Mouse (Mus musculus) MEL (cell line): ENCODE measurements at regions not wholly inside any gene's neighbourhood (a gene's known extent, or its start where the extent isn't known, plus 50 kb on each side); places are given as distances from the start of the nearest gene placed in this dataset.

Experiments used
- DNase-seq: peaks from one replicate; pipeline ENCODE4 v3.0.0; 2011; ENCODE audit warnings: low read depth, low spot score
- H3K27ac ChIP-seq: 2 replicates; pipeline ENCODE4 v1.5.1; 2012; ENCODE audit warnings: low read depth, mild to moderate bottlenecking, control low read depth, low read length, moderate library complexity; ENCODE audit not compliant: control insufficient read depth
- H3K27me3 ChIP-seq, 2 experiments: fragments of 150-350 bp in 1 of 2; sonication (generic) in 1 of 2; 2 replicates each; pipeline ENCODE4 v1.6.1; 2012; ENCODE audit warnings: low read length in 2 of 2, mild to moderate bottlenecking in 2 of 2, improper control_type of control experiment in 1 of 2, moderate library complexity in 1 of 2; ENCODE audit not compliant: insufficient read depth in 2 of 2, control insufficient read depth in 1 of 2
- H3K36me3 ChIP-seq, 2 experiments: 2 replicates each; pipeline ENCODE4 v1.6.1; 2012 to 2014; ENCODE audit warnings: low read length in 2 of 2, improper control_type of control experiment in 1 of 2, inconsistent platforms in 1 of 2, mild to moderate bottlenecking in 1 of 2; ENCODE audit not compliant: insufficient read depth in 2 of 2, control insufficient read depth in 1 of 2
- H3K4me1 ChIP-seq, 2 experiments: fragments of 150-350 bp in 1 of 2; sonication (generic) in 1 of 2; 2 replicates each; pipeline ENCODE4 v1.6.1; 2012; ENCODE audit warnings: low read length in 2 of 2, improper control_type of control experiment in 1 of 2, mild to moderate bottlenecking in 1 of 2; ENCODE audit not compliant: insufficient read depth in 2 of 2, control insufficient read depth in 1 of 2
- H3K4me3 ChIP-seq, 2 experiments: fragments of 150-350 bp in 1 of 2; sonication (generic) in 1 of 2; 2 replicates each; pipeline ENCODE4 v1.5.1; 2012; ENCODE audit warnings: low read depth in 2 of 2, low read length in 2 of 2, mild to moderate bottlenecking in 2 of 2, moderate library complexity in 2 of 2, control low read depth in 1 of 2, improper control_type of control experiment in 1 of 2; ENCODE audit not compliant: control insufficient read depth in 1 of 2, insufficient read depth in 1 of 2
- H3K79me2 ChIP-seq: 2 replicates; pipeline ENCODE4 v1.6.1; 2012; ENCODE audit warnings: mild to moderate bottlenecking, low read length, moderate library complexity; ENCODE audit not compliant: control insufficient read depth, poor library complexity, insufficient read depth
- H3K9ac ChIP-seq: 2 replicates; pipeline ENCODE4 v1.6.1; 2012; ENCODE audit warnings: low read depth, mild to moderate bottlenecking, control low read depth, low read length, moderate library complexity; ENCODE audit not compliant: control insufficient read depth, poor library complexity, severe bottlenecking
- H3K9me3 ChIP-seq: fragments of 150-350 bp; sonication (generic); replicated peaks from 2 replicates; pipeline ENCODE4 v1.6.1; 2012; ENCODE audit warnings: mild to moderate bottlenecking, low read length, improper control_type of control experiment, moderate library complexity; ENCODE audit not compliant: insufficient read depth
- CHD2 ChIP-seq: IDR thresholded peaks from 2 replicates; pipeline ENCODE4 v1.6.1; 2011; ENCODE audit warnings: low read length, improper control_type of control experiment
- CTCF ChIP-seq, 3 experiments: IDR thresholded peaks in 2 of 3; conservative IDR thresholded peaks in 1 of 3; 2 replicates each; pipeline ENCODE4 v1.5.1; 2011 to 2012; ENCODE audit warnings: low read length in 3 of 3, low read depth in 2 of 3, mild to moderate bottlenecking in 2 of 3, improper control_type of control experiment in 1 of 3, inconsistent platforms in 1 of 3, mixed read lengths in 1 of 3, moderate library complexity in 1 of 3; ENCODE audit not compliant: control insufficient read depth in 1 of 3, insufficient read depth in 1 of 3, poor library complexity in 1 of 3, severe bottlenecking in 1 of 3
- ELF1 ChIP-seq: IDR thresholded peaks from 2 replicates; pipeline ENCODE4 v1.6.1; 2014; ENCODE audit warnings: low read depth, mild to moderate bottlenecking, inconsistent platforms, low read length, improper control_type of control experiment, moderate library complexity
- GABPA ChIP-seq: IDR thresholded peaks from 2 replicates; pipeline ENCODE4 v1.6.1; 2012; ENCODE audit warnings: low read depth, mild to moderate bottlenecking, inconsistent platforms, low read length, improper control_type of control experiment, moderate library complexity
- KAT2A ChIP-seq: conservative IDR thresholded peaks from 2 replicates; pipeline ENCODE4 v1.6.1; 2012; ENCODE audit warnings: low read depth, low read length, improper control_type of control experiment, inconsistent platforms
- MAX ChIP-seq: IDR thresholded peaks from 2 replicates; pipeline ENCODE4 v1.6.1; 2011; ENCODE audit warnings: low read length, improper control_type of control experiment
- MEF2A ChIP-seq: IDR thresholded peaks from 2 replicates; pipeline ENCODE4 v1.6.1; 2014; ENCODE audit warnings: low read depth, mild to moderate bottlenecking, inconsistent platforms, low read length, improper control_type of control experiment; ENCODE audit not compliant: poor library complexity, insufficient replicate concordance, severe bottlenecking; ENCODE audit errors: extremely low read depth
- MYB ChIP-seq: IDR thresholded peaks from 2 replicates; pipeline ENCODE4 v1.6.1; 2011; ENCODE audit warnings: mild to moderate bottlenecking, low read depth, low read length, improper control_type of control experiment
- NELFE ChIP-seq: IDR thresholded peaks from 2 replicates; pipeline ENCODE4 v1.6.1; 2011; ENCODE audit warnings: low read depth, low read length, improper control_type of control experiment
- POLR2A ChIP-seq, 2 experiments: IDR thresholded peaks; 2 replicates each; pipeline ENCODE4 v1.6.1; 2011 to 2012; ENCODE audit warnings: low read length in 2 of 2, mild to moderate bottlenecking in 2 of 2, control low read depth in 1 of 2, improper control_type of control experiment in 1 of 2, low read depth in 1 of 2, moderate library complexity in 1 of 2; ENCODE audit not compliant: control insufficient read depth in 1 of 2, insufficient read depth in 1 of 2, poor library complexity in 1 of 2
- POLR2AphosphoS5 ChIP-seq: IDR thresholded peaks from 2 replicates; pipeline ENCODE4 v1.6.1; 2012; ENCODE audit warnings: low read depth, borderline replicate concordance, mild to moderate bottlenecking, inconsistent platforms, low read length, moderate library complexity, mixed read lengths
- RCOR1 ChIP-seq: IDR thresholded peaks from 2 replicates; pipeline ENCODE4 v1.6.1; 2012; ENCODE audit warnings: low read depth, mild to moderate bottlenecking, inconsistent platforms, low read length, improper control_type of control experiment
- SMC3 ChIP-seq: IDR thresholded peaks from 2 replicates; pipeline ENCODE4 v1.6.1; 2011; ENCODE audit warnings: low read depth, low read length, improper control_type of control experiment
- TBP ChIP-seq: IDR thresholded peaks from 2 replicates; pipeline ENCODE4 v1.8.0; 2011; ENCODE audit warnings: low read depth, low read length, improper control_type of control experiment
- ZNF384 ChIP-seq: IDR thresholded peaks from 2 replicates; pipeline ENCODE4 v1.6.1; 2012; ENCODE audit warnings: low read depth, mild to moderate bottlenecking, inconsistent platforms, low read length, improper control_type of control experiment

GRCm38 (mm10) chr5:111644788-111645187 is 88.9 kb upstream of the Gm26897 start:
- no peaks in the 10 kb centered on the region for H3K4me1 ChIP-seq
- H3K36me3 ChIP-seq, result no peaks in the 10 kb centered on the region
- H3K9ac ChIP-seq, result no peak overlapping the region
- TF ChIP-seq ELF1 (no peak), TBP (no peak), GABPA (no peak), KAT2A (no peak), MAX (no peak), POLR2AphosphoS5 (no peak), POLR2A (IDR thresholded peaks at IDR 0.05; ENCODE audit: control insufficient read depth in 1 of 2, insufficient read depth in 1 of 2, low read depth in 1 of 2, low read length in 2 of 2, poor library complexity in 1 of 2) (no peak), CTCF (IDR thresholded peaks at IDR 0.05 in 2 of 3, conservative IDR thresholded peaks at IDR 0.05 in 1 of 3; ENCODE audit: control insufficient read depth in 1 of 3, insufficient read depth in 1 of 3, low read depth in 2 of 3, low read length in 3 of 3, poor library complexity in 1 of 3, severe bottlenecking in 1 of 3) (no peak), SMC3 (no peak), NELFE (no peak), CHD2 (no peak)
- H3K4me3 ChIP-seq, result no peak overlapping the region
- no peaks in the 10 kb centered on the region for H3K27me3 ChIP-seq
- no peak for DNase-seq
- no peak overlapping the region for H3K27ac ChIP-seq
- no peaks in the 10 kb centered on the region for H3K9me3 ChIP-seq
- no peaks in the 10 kb centered on the region for H3K79me2 ChIP-seq

- Histone ChIP-seq H3K79me2 (no peaks in the 10 kb centered on the region), H3K4me3 (no peak overlapping the region), H3K36me3 (no peaks in the 10 kb centered on the region), H3K4me1 (no peaks in the 10 kb centered on the region), H3K27me3 (no peaks in the 10 kb centered on the region), H3K9ac (no peak overlapping the region), H3K27ac (no peak overlapping the region), H3K9me3 (no peaks in the 10 kb centered on the region)
- no peak for DNase-seq
- TF ChIP-seq TBP (no peak), RCOR1 (no peak), ZNF384 (no peak), MYB (no peak)
These were observed 86.0 kb upstream of the Gm26897 start for GRCm38 (mm10) chr5:111647686-111648200.

- Histone ChIP-seq H3K79me2 (no peaks in the 10 kb centered on the region), H3K9ac (no peak overlapping the region), H3K9me3 (no peaks in the 10 kb centered on the region), H3K4me3 (no peak overlapping the region), H3K27ac (no peak overlapping the region), H3K27me3 (no peaks in the 10 kb centered on the region), H3K4me1 (no peaks in the 10 kb centered on the region), H3K36me3 (no peaks in the 10 kb centered on the region)
- no peak for TF ChIP-seq MEF2A
- no peak for DNase-seq
These were observed 85.2 kb upstream of the Gm26897 start for GRCm38 (mm10) chr5:111648481-111648880.
